Mouse (Mus musculus) cerebellum, adult 9-11 months (tissue): ENCODE measurements around the gene Hyal2.

Experiments
- DNase-seq: peaks from one replicate; pipeline ENCODE4 v3.0.0; 2022

The Hyal2 gene

DNA sequence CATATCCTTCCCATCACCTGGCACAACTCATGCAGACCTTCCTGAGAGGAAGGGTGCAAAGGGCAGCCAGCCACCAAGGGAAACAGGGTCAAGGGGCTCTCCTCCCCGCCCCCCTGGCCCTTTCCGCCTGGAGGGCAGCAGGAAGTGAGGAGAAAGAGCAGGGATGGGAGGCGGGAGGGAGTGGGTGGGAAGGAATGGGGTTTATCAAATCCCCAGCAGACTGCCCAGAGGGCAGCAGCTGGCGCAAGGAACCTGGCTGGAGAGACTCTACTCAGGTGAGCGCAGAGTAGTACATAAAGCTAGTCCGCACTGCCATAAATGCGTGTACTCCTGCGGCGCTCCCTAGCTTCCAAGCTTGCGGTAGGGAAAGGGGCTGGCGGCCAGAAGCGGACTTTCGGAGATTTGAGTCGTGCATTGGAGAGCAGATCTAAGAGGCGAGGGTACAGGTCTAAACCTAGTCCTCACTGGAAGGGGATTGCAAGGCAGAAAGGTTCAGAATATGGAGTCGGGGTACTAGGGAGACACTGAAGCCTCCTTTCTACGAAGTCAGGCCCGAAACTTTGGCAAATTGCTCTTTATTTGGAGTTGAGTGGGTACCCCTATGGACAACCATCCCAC, at the start of gene Hyal2:
Hyal2 (plus strand) TSS at position 244 of the 618 bp plus-strand sequence.
- DNase-seq: no peak

GRCm38 (mm10) chr9:107520331-107520730, 47.4 kb upstream of the Hyal2 start:
- DNase-seq: no peak

- no peak for DNase-seq
These were observed 46.6 kb upstream of the Hyal2 start for GRCm38 (mm10) chr9:107521190-107521589.

DNA sequence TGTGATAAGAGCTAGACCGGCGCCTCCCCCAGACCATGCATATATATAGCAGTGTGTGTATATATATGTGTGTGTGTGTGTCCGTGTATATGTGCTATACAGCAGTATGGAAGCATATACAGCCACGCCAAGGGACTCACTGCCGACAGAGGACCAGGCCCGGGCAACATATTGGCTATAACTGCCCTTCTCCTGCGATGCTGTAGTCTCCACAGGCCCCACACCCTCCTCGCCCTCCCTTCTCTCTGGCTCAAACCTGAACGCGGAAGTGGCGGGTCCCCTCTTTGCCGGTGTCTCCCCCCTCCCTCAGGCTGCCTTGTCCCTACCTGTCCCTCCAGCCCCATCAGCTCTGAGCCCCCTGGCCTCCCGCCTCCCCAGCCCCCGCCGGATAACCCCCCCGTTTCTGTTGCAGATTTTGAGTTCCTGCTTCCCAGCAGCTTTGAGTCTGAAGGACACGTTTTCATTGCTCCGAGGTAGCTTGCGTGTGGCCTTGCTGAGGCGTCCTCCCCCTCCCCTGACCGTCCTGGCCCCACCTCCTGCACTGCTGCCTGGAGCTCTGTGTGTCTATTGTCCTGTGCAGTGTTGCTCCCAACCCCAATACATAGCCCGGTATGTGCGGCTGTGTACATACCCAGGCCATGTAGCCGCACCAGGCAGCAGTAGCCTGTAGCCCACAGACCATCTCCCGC, 45.9 kb upstream of the Hyal2 start:
- DNase-seq: no peak

- DNase-seq: no peak
These were observed 45.4 kb upstream of the Hyal2 start for GRCm38 (mm10) chr9:107522400-107522711.

DNA sequence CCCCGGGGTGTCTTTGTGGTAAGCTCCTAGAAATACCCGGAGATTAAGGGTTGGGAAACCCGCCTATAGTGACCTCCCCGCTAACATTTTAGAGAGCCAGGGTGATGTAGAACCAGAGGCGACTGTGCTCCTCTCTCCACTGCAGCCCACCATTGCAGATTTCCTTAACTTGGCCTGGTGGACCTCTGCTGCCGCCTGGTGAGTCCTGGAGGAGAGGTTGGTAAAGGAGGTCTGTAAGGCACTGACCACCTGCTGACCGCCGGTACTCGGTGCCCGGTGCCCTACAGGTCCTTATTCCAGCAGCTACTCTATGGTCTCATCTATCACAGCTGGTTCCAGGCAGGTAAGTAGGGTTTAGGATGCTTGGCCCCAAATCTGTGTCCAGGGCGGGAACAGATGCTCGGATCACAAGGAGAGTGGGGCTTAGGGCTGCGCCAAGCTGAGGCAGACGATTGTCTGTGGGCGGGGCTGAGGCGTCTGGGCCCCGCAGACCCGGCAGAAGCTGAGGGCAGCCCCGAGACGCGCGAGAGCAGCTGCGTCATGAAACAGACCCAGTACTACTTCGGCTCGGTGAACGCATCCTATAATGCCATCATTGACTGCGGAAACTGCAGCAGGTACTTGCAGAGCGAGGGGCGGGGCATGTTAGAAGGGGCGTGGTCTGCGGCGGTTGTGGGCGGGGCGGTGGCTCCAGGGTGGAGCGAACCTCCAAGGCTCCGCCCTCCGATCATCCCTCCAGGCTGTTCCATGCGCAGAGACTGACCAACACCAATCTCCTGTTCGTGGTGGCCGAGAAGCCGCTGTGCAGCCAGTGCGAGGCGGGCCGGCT, 41.3 kb upstream of the Hyal2 start:
- DNase-seq: peak; percentile 60

DNA sequence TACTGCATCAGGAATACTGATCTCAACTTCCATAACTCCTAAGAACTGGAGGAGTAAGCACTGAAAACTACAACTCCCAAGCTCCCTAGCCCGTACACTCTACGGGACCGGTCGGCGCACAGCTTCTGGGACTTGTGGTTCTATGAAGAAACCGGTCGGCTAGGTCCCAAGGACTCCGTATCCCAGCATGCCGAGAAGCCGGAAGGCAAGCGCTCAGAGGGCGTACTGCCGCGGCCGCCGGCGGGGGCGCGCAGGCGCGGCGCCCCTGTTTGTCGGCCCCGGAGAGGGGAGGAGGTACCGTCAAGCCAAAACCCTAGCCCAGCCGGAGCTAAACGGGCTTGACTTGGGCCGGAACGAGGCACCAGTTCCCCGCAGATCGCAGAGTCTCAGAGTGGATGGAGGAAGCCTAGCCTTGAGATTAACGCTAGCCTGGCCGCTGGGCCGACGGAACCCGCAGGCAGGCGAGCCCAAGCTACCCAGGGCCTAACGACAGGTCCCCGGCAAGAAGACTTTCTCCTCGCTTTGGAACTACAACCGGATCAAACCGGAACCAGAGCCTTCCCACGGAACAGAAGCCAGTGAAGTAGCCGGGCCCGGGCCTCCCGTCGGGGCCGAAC, 33.8 kb upstream of the Hyal2 start, which contains the start of gene Tmem115:
Tmem115 (plus strand) TSS at position 155 of the 617 bp plus-strand sequence.
- DNase-seq: peak; percentile 97

DNA sequence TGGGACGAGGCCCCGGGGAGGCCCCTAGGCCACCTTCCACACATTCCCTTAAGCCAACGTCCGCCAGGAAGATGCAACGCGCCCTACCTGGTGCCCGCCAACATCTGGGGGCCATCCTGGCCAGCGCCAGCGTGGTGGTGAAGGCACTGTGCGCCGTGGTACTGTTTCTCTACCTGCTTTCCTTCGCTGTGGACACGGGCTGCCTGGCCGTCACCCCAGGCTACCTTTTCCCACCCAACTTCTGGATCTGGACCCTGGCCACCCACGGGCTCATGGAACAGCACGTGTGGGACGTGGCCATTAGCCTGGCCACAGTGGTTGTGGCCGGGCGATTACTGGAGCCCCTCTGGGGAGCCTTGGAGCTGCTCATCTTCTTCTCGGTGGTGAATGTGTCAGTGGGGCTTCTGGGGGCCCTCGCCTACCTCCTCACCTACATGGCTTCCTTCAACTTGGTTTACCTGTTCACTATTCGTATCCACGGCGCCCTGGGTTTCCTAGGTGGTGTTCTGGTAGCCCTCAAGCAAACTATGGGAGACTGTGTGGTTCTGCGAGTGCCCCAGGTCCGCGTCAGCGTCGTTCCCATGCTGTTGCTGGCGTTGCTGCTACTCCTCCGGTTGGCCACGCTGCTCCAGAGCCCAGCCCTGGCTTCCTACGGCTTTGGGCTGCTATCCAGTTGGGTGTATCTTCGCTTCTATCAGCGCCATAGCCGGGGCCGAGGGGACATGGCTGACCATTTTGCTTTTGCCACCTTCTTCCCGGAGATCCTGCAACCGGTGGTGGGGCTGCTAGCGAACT, 33.1 kb upstream of the Hyal2 start:
- DNase-seq: peak; percentile 68

DNA sequence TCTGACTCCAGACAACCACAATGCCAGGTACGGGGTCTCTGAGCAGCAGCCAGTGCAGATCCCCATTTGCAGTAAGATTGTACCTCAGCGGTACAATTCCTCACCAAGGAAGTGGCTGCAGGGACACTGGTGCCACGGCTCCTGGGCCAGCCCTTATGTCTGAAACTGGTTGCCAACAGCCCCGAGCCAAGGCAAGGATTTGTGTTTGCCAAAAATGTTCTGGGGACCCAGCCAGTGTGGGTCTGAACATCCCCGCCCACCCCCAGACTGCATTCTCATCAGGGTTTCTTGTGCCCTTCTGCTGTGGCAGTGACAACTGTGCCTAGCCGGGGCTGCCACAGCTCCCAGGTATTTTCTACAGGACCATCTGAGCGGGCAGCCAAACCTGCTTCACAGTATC, 29.5 kb upstream of the Hyal2 start:
- peak; percentile 68 for DNase-seq

DNA sequence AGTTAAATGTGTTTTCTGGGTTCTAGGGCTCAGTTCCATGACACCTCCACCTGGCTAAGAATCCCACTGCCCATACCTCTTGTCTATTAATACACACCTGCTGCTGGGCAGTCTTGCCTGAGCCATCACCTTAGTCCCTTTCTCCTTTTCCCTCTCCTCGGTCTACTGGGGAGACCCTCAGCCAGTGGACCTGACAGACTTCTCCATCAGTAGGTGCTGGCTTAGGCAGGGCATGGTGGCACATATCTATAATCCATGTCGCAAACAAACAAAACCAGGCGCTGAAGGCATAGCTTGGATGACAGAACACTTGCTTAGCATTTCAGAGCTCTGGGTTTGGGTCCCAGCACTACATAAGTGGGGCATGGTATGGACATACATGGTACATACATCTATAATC, 29.0 kb upstream of the Hyal2 start:
- no peak for DNase-seq

DNA sequence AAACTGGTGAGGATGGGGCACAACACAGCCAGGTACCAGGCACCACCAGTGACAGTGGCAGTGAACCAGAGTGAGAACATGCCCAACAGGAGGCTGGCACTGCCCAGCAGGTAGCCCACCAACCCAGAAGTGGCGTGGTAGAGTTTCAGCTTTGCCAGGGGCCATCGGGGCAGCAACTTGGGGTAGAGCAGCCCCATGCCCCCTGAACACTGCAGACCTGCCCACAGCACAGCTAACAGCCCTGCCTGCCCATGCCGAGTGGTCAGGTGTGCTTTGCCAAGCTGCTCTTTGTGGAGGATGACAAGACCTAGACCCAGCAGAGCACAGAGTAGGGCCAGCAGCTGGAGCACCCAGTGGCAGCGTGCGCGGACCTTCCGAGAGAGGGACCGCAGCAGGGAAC, 27.8 kb upstream of the Hyal2 start:
- DNase-seq: peak; percentile 63

GRCm38 (mm10) chr9:107540420-107540819, 27.3 kb upstream of the Hyal2 start:
- DNase-seq: no peak

DNA sequence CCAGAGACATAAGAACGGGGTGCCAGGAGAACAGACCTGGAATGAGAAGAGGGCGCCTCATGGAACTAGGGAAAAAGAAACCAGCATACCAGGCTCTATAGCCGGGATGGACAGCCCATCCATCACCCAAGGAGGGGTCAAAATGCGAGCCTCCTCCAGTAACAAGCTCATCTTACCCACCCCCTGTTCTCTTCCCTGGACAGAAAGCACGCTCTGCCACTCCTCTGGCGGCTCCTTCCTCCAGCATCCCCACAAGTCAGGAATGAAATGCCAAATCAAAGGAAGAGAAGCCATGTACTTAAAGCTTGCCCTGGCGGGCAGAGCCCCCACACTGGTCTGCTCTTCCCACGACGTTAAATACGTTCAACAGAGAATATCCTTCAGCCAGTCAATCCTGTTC, 26.7 kb upstream of the Hyal2 start:
- DNase-seq: no peak

- DNase-seq: peak; percentile 95
These were observed 26.0 kb upstream of the Hyal2 start, which contains the start of the genes Cyb561d2 and Nprl2 for GRCm38 (mm10) chr9:107541474-107542351. Gene Cyb561d2, minus strand, starts transcription at chr9:107542193. Gene Nprl2, plus strand, starts transcription at chr9:107542226.

DNA sequence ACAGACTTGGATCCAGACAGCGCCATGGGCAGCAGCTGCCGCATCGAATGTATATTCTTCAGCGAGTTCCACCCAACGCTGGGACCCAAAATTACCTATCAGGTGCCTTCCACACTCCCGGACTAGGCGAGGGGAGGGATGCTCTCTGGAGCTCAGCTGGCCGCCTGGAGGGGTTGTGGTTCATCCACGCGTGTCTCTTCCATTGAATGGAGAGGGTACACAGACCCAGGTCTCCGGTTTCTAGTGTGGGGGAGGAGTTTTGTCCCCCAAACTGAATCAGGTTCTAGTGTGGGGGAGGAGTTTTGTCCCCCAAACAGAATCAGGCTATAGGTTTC, 25.4 kb upstream of the Hyal2 start:
- no peak for DNase-seq

- DNase-seq: peak; percentile 68
These were observed 25.0 kb upstream of the Hyal2 start for GRCm38 (mm10) chr9:107542721-107543120.

DNA sequence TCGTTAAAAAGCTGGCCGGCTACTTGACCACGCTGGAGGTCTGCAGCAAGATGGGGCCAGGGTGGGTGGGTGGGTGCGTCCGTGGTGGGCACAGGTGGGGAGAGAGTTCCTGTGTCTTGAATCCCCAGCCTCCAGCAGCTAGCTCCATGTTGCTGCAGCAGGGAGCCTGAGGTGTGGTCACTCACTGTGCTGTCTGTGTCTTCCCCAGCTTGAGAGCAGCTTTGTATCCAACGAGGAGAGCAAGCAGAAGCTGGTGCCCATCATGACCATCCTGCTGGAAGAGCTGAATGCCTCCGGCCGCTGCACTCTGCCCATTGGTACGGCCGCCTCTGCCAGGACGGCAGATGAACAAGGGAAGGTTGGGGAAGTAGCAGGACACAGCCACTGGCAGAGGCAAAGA, 24.4 kb upstream of the Hyal2 start:
- peak; percentile 56 for DNase-seq

DNA sequence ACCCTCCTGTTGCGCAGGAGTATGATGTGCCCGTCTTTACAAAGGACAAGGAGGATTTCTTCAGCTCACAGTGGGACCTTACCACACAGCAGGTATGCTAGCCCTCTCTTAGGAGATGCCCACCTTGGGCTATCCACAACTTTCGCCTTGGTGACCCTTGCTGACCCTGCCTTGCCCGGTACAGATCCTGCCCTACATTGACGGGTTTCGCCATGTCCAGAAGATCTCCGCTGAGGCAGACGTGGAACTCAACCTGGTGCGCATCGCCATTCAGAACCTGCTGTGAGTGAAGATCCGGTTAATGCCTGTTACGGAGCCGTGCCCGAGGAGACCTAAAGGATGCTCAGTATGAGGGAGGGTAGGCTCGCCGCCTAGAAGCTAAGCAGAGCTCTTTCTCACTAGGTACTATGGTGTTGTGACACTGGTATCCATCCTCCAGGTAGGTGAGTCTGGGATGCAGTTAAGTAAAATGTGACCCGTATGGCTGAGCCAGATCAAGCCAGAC, 23.5 kb upstream of the Hyal2 start:
- DNase-seq: peak; percentile 64

DNA sequence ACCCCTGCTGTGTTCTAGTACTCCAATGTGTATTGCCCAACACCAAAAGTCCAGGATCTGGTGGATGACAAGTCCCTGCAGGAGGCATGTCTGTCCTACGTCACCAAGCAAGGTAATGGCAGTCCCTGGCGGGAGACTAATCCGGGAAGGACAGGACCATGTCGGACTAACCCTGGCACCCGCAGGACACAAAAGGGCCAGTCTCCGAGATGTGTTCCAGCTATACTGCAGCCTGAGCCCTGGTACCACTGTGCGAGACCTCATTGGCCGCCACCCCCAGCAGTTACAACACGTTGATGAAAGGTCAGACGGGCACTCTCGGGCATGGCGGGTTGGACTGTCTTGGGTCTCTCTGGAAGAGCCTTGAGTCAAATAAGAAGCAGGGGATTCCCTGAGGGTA, 23.0 kb upstream of the Hyal2 start:
- DNase-seq: peak; percentile 67

DNA sequence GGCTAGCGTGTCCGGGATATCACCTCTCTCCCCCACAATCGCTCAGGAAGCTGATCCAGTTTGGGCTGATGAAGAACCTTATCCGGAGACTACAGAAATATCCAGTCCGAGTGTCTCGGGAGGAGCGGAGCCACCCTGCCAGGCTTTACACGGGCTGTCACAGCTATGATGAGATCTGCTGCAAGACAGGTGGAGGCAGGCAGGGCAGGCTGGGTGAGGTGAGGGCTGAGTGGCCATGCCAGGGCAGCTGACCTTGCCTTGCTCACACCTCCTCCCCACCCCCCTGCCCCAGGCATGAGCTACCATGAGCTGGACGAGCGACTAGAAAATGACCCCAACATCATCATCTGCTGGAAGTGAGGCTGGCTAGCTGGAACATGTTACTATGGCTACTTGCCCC, 22.5 kb upstream of the Hyal2 start:
- DNase-seq: peak; percentile 59

GRCm38 (mm10) chr9:107545602-107546001, 22.1 kb upstream of the Hyal2 start:
- DNase-seq: peak; percentile 74
